Mouse (Mus musculus) CH12.LX (cell line): Measurements from ENCODE around the gene Plac8. TPM values are rescaled to one million over a fixed set of nuclear protein-coding genes. Genes with fewer than 3 reads are reported as not detected.

Experiments used
- DNase-seq: peaks from one replicate; pipeline ENCODE4 v3.0.0-alpha.2; 2013; ENCODE audit errors: extremely low read depth
- H3K27ac ChIP-seq: 2 replicates; pipeline ENCODE4 v1.5.1; 2012; ENCODE audit warnings: low read depth, mild to moderate bottlenecking, control low read depth, moderate library complexity; ENCODE audit not compliant: insufficient read depth
- H3K27me3 ChIP-seq: replicated peaks from 2 replicates; pipeline ENCODE3; 2012; ENCODE audit warnings: inconsistent platforms
- H3K36me3 ChIP-seq, 2 experiments: replicated peaks in 1 of 2; 2 replicates each; pipeline versions ENCODE3 to v1.6.1; 2012; ENCODE audit warnings: inconsistent platforms in 1 of 2, low read length in 1 of 2, mild to moderate bottlenecking in 1 of 2, mixed read lengths in 1 of 2, moderate library complexity in 1 of 2; ENCODE audit not compliant: control insufficient read depth in 1 of 2, insufficient read depth in 1 of 2
- H3K4me1 ChIP-seq, 2 experiments: 2 replicates each; pipeline ENCODE4 v1.6.1; 2012; ENCODE audit warnings: inconsistent platforms in 1 of 2, moderate library complexity in 1 of 2; ENCODE audit not compliant: insufficient read depth in 2 of 2, control insufficient read depth in 1 of 2
- H3K4me2 ChIP-seq: 2 replicates; pipeline ENCODE4 v1.6.1; 2012; ENCODE audit warnings: low read depth, mild to moderate bottlenecking, control low read depth; ENCODE audit not compliant: poor library complexity, insufficient read depth, severe bottlenecking
- H3K4me3 ChIP-seq, 3 experiments: fragments of 150-350 bp in 1 of 3; sonication (generic) in 1 of 3; replicated peaks in 1 of 3; 2 replicates each; pipeline versions ENCODE3 to v1.5.1; 2011 to 2012; ENCODE audit warnings: low read depth in 2 of 3, low read length in 2 of 3, mild to moderate bottlenecking in 2 of 3, moderate library complexity in 2 of 3, control low read depth in 1 of 3, improper control_type of control experiment in 1 of 3, inconsistent platforms in 1 of 3, mixed read lengths in 1 of 3; ENCODE audit not compliant: poor library complexity in 1 of 3
- H3K79me2 ChIP-seq: replicated peaks from 2 replicates; pipeline ENCODE4 v1.6.1; 2012; ENCODE audit warnings: mild to moderate bottlenecking, moderate library complexity; ENCODE audit not compliant: control insufficient read depth, poor library complexity, insufficient read depth, severe bottlenecking; ENCODE audit errors: extremely low read depth
- H3K9ac ChIP-seq: 2 replicates; pipeline ENCODE4 v1.6.1; 2012; ENCODE audit warnings: low read depth, mild to moderate bottlenecking, control low read depth, moderate library complexity; ENCODE audit not compliant: insufficient read depth
- H3K9me3 ChIP-seq: replicated peaks from 2 replicates; pipeline ENCODE3; 2012; ENCODE audit warnings: low read length, inconsistent platforms, mixed read lengths
- BHLHE40 ChIP-seq: IDR thresholded peaks from 2 replicates; pipeline ENCODE4 v1.6.1; 2011; ENCODE audit warnings: mild to moderate bottlenecking, low read depth, low read length, improper control_type of control experiment
- CHD2 ChIP-seq: IDR thresholded peaks from 2 replicates; pipeline ENCODE4 v1.6.1; 2011; ENCODE audit warnings: low read length, improper control_type of control experiment
- CTCF ChIP-seq, 2 experiments: IDR thresholded peaks in 1 of 2; conservative IDR thresholded peaks in 1 of 2; 2 replicates each; pipeline ENCODE4 v1.5.1; 2011 to 2012; ENCODE audit warnings: low read depth in 2 of 2, low read length in 2 of 2, improper control_type of control experiment in 1 of 2, inconsistent platforms in 1 of 2, mild to moderate bottlenecking in 1 of 2, moderate library complexity in 1 of 2
- ELF1 ChIP-seq: IDR thresholded peaks from 2 replicates; pipeline ENCODE4 v1.6.1; 2014; ENCODE audit warnings: low read depth, mild to moderate bottlenecking, inconsistent platforms, low read length, improper control_type of control experiment
- EP300 ChIP-seq: IDR thresholded peaks from 2 replicates; pipeline ENCODE4 v1.6.1; 2011; ENCODE audit warnings: low read length, improper control_type of control experiment
- GABPA ChIP-seq: IDR thresholded peaks from 2 replicates; pipeline ENCODE4 v1.6.1; 2012; ENCODE audit warnings: low read depth, low read length, improper control_type of control experiment, inconsistent platforms; ENCODE audit not compliant: insufficient replicate concordance
- HCFC1 ChIP-seq: IDR thresholded peaks from 2 replicates; pipeline ENCODE4 v1.6.1; 2012; ENCODE audit warnings: low read depth, mild to moderate bottlenecking, inconsistent platforms, low read length, improper control_type of control experiment
- IRF4 ChIP-seq: IDR thresholded peaks from 2 replicates; pipeline ENCODE4 v1.6.1; 2014; ENCODE audit warnings: low read depth, mild to moderate bottlenecking, inconsistent platforms, low read length, improper control_type of control experiment
- JUN ChIP-seq: IDR thresholded peaks from 2 replicates; pipeline ENCODE4 v1.6.1; 2011; ENCODE audit warnings: low read depth, mild to moderate bottlenecking, low read length, improper control_type of control experiment, moderate library complexity; ENCODE audit not compliant: insufficient read depth
- KAT2A ChIP-seq: IDR thresholded peaks from 2 replicates; pipeline ENCODE4 v1.6.1; 2012; ENCODE audit warnings: low read length, improper control_type of control experiment, inconsistent platforms; ENCODE audit not compliant: insufficient replicate concordance
- MAX ChIP-seq: IDR thresholded peaks from 2 replicates; pipeline ENCODE4 v1.6.1; 2011; ENCODE audit warnings: low read length, improper control_type of control experiment
- MYC ChIP-seq: IDR thresholded peaks from 2 replicates; pipeline ENCODE4 v1.6.1; 2011; ENCODE audit warnings: low read depth, mild to moderate bottlenecking, improper control_type of control experiment, low read length
- NELFE ChIP-seq: IDR thresholded peaks from 2 replicates; pipeline ENCODE4 v1.6.1; 2011; ENCODE audit warnings: low read depth, low read length, improper control_type of control experiment
- NRF1 ChIP-seq: IDR thresholded peaks from 2 replicates; pipeline ENCODE4 v1.6.1; 2014; ENCODE audit warnings: low read depth, mild to moderate bottlenecking, inconsistent platforms, low read length, improper control_type of control experiment, moderate library complexity
- PAX5 ChIP-seq: IDR thresholded peaks from 2 replicates; pipeline ENCODE4 v1.6.1; 2012; ENCODE audit warnings: low read length, inconsistent platforms, mixed read lengths
- POLR2A ChIP-seq: IDR thresholded peaks from 2 replicates; pipeline ENCODE4 v1.6.1; 2011; ENCODE audit warnings: low read depth, mild to moderate bottlenecking, improper control_type of control experiment, low read length
- RCOR1 ChIP-seq: conservative IDR thresholded peaks from 2 replicates; pipeline ENCODE4 v1.6.1; 2012; ENCODE audit warnings: low read depth, mild to moderate bottlenecking, inconsistent platforms, low read length, improper control_type of control experiment
- TBP ChIP-seq: conservative IDR thresholded peaks from 2 replicates; pipeline ENCODE4 v1.6.1; 2011; ENCODE audit warnings: low read depth, low read length, improper control_type of control experiment
- TCF12 ChIP-seq: IDR thresholded peaks from 2 replicates; pipeline ENCODE4 v1.6.1; 2014; ENCODE audit warnings: low read depth, mild to moderate bottlenecking, inconsistent platforms, low read length, improper control_type of control experiment
- UBTF ChIP-seq: IDR thresholded peaks from 2 replicates; pipeline ENCODE4 v1.6.1; 2012; ENCODE audit warnings: low read depth, mild to moderate bottlenecking, inconsistent platforms, low read length, improper control_type of control experiment, moderate library complexity
- ZC3H11A ChIP-seq: IDR thresholded peaks from 2 replicates; pipeline ENCODE4 v1.6.1; 2012; ENCODE audit warnings: low read depth, mild to moderate bottlenecking, inconsistent platforms, low read length, improper control_type of control experiment
- ZKSCAN1 ChIP-seq: IDR thresholded peaks from 2 replicates; pipeline ENCODE4 v1.6.1; 2012; ENCODE audit warnings: low read depth, inconsistent platforms, low read length, improper control_type of control experiment, borderline replicate concordance
- ZMIZ1 ChIP-seq: IDR thresholded peaks from 2 replicates; pipeline ENCODE4 v1.6.1; 2012; ENCODE audit warnings: low read depth, mild to moderate bottlenecking, inconsistent platforms, low read length, improper control_type of control experiment
- ZNF384 ChIP-seq: IDR thresholded peaks from 2 replicates; pipeline ENCODE4 v1.6.1; 2012; ENCODE audit warnings: low read depth, low read length, improper control_type of control experiment, inconsistent platforms
- dilution Hi-C: fragments of 300-500 bp; cut with MboI; formaldehyde crosslinking; loops from 2 replicates; pipeline ENCODE4 v1.14.3; 2020; ENCODE audit warnings: low sequenced_read_pairs; ENCODE audit not compliant: extremely low pct_unique_long_range_greater_than_20kb, extremely low pct_ligation_motif_present
- in situ Hi-C: fragments of 300-500 bp; cut with MboI; formaldehyde crosslinking; loops from 3 replicates; pipeline ENCODE4 v1.14.3; 2019; ENCODE audit warnings: low sequenced_read_pairs, low pct_ligation_motif_present, low pct_unique_long_range_greater_than_20kb, mixed read lengths
- polyA plus RNA-seq: library from polyadenylated mRNA; unstranded; fragments of >175 nt; gene quantifications from 2 replicates; pipeline ENCODE4 v1.2.1, GENCODE M21; 2012; ENCODE audit warnings: low read depth; ENCODE audit not compliant: insufficient read length
- total RNA-seq, 2 experiments: library from RNA; depleted of rRNA; stranded (reverse); fragments of 300-350 nt in 1 of 2; fragments of >200 nt in 1 of 2; gene quantifications; 2 replicates each; pipeline ENCODE4 v1.2.3; 2012 to 2014

Plac8 gene
- total RNA-seq (2012; rRNA removed) (64.3 and 99.9 TPM in 2 replicates), total RNA-seq (2014; rRNA removed) (235 and 258 TPM in 2 replicates), polyA plus RNA-seq (151 and 161 TPM in 2 replicates)

- Histone ChIP-seq H3K79me2 (no peaks in the 10 kb centered on the region), H3K27me3 (no peaks in the 10 kb centered on the region), H3K9me3 (no peaks in the 10 kb centered on the region), H3K36me3 (peaks cover 0 to 6% of the 10 kb centered on the region in 2 experiments), H3K4me2 (peak within 1 kb of the TSS; percentile 80; the same call in 1 of the 2 replicates), H3K9ac (peak within 1 kb of the TSS; percentile 79), H3K27ac (no peak within 1 kb of the TSS), H3K4me3 (peak within 1 kb of the TSS in 2 of 3 experiments; percentile 46 to 55), H3K4me1 (peaks cover 2 to 44% of the 10 kb centered on the region in 2 experiments; a peak in 3 of 4 replicates)
- in situ Hi-C loops (loop anchor here (25.0 kb wide), 1 partner anchor 215 kb away; the partner anchor contains the start of genes Helq and Mrps18c), dilution Hi-C loops (no loop called here)
- DNase-seq = no peak
- TF ChIP-seq TCF12 = no peak
- peak; percentile 60 for TF ChIP-seq POLR2A
- TF ChIP-seq ZC3H11A = no peak
- TF ChIP-seq NRF1 = no peak
- TF ChIP-seq MYC = no peak
- TF ChIP-seq UBTF = no peak
- TF ChIP-seq MAX = no peak
- no peak for TF ChIP-seq ZKSCAN1
- 0 out of 2 replicates have a peak, but pooled peaks have one; percentile 25 for TF ChIP-seq TBP
- TF ChIP-seq ZNF384 = no peak
- no peak for TF ChIP-seq RCOR1
- no peak for TF ChIP-seq PAX5
- no peak for TF ChIP-seq KAT2A
- TF ChIP-seq HCFC1 = no peak
These were observed at the start of gene Plac8 for GRCm38 (mm10) chr5:100572069-100572468. Gene Plac8, minus strand, starts transcription at chr5:100572245.

- Histone ChIP-seq H3K27me3 (no peaks in the 10 kb centered on the region), H3K27ac (no peak overlapping the region), H3K4me2 (no peak overlapping the region), H3K79me2 (no peaks in the 10 kb centered on the region), H3K4me3 (no peak overlapping the region), H3K36me3 (no peaks in the 10 kb centered on the region), H3K9me3 (no peaks in the 10 kb centered on the region), H3K4me1 (peaks cover 27 to 50% of the 10 kb centered on the region in 2 experiments), H3K9ac (no peak overlapping the region)
- dilution Hi-C loops = no loop called here
- TF ChIP-seq PAX5 (no peak), TBP (no peak), EP300 (no peak), GABPA (no peak), CHD2 (no peak), ZMIZ1 (no peak), ZKSCAN1 (no peak), ELF1 (no peak), CTCF (conservative IDR thresholded peaks at IDR 0.05 in 1 of 2, IDR thresholded peaks at IDR 0.05 in 1 of 2; ENCODE audit: low read depth in 2 of 2, low read length in 2 of 2) (no peak), POLR2A (no peak), KAT2A (no peak), NELFE (no peak), HCFC1 (no peak), MAX (no peak), IRF4 (no peak), JUN (no peak), NRF1 (no peak), TCF12 (no peak), BHLHE40 (no peak)
- DNase-seq = no peak
- in situ Hi-C loops = no loop called here
These were observed 48.9 kb upstream of the Plac8 start for GRCm38 (mm10) chr5:100620952-100621351.
